In genomic region chr17:38124199-38124598, GRCm38 (mm10) we compare ENCODE assay signal across 13 mouse cellular contexts. TPM values are rescaled to one million over a fixed set of nuclear protein-coding genes. Genes with fewer than 3 reads are reported as not detected.
"Had no signal": no experiment of that assay in that cellular context is flagged by ENCODE, and none has a peak within 500 bp of the region (broad histone marks: within the 10 kb centered on the region; RNA-seq: fewer than 3 reads in every experiment).

No protein-coding gene starts in this region.

RNA-seq across cellular contexts. Expression of gene Olfr132, which starts 10.1 kb away (rescaled TPM):
- polyA plus RNA-seq: neural tube, embryonic 13.5 days; neural tube, embryonic 14.5 days; neural tube, embryonic 15.5 days; small intestine, adult 2 months; spleen, adult 2 months; stomach, embryonic 14.5 days; stomach, embryonic 15.5 days; stomach, embryonic 16.5 days; stomach, postnatal 0 days; testis, adult 2 months; thymus, adult 2 months; thymus, postnatal 0 days; urinary bladder, adult 2 months had no signal

RNA-seq across cellular contexts. Expression of gene Olfr133, which starts 20.9 kb away (rescaled TPM):
- polyA plus RNA-seq: neural tube, embryonic 13.5 days; neural tube, embryonic 14.5 days; neural tube, embryonic 15.5 days; small intestine, adult 2 months; spleen, adult 2 months; stomach, embryonic 14.5 days; stomach, embryonic 15.5 days; stomach, embryonic 16.5 days; stomach, postnatal 0 days; testis, adult 2 months; thymus, adult 2 months; thymus, postnatal 0 days; urinary bladder, adult 2 months had no signal

RNA-seq across cellular contexts. Expression of gene Olfr131, which starts 35.7 kb away (rescaled TPM):
- polyA plus RNA-seq: neural tube, embryonic 13.5 days; neural tube, embryonic 14.5 days; neural tube, embryonic 15.5 days; small intestine, adult 2 months; spleen, adult 2 months; stomach, embryonic 14.5 days; stomach, embryonic 15.5 days; stomach, embryonic 16.5 days; stomach, postnatal 0 days; testis, adult 2 months; thymus, adult 2 months; thymus, postnatal 0 days; urinary bladder, adult 2 months had no signal

RNA-seq across cellular contexts. Expression of gene Olfr134, which starts 47.0 kb away (rescaled TPM):
- polyA plus RNA-seq: neural tube, embryonic 13.5 days; neural tube, embryonic 14.5 days; neural tube, embryonic 15.5 days; small intestine, adult 2 months; spleen, adult 2 months; stomach, embryonic 14.5 days; stomach, embryonic 15.5 days; stomach, embryonic 16.5 days; stomach, postnatal 0 days; testis, adult 2 months; thymus, adult 2 months; thymus, postnatal 0 days; urinary bladder, adult 2 months had no signal
